ENCODE assay signal across 10 mouse cellular contexts in genomic region chr9:40382508-40382907, GRCm38 (mm10).
DNase-seq lines count a peak whose midpoint lies in the region; ATAC-seq and TF ChIP-seq lines count a peak whose summit lies in the region.
"Had no signal": no experiment of that assay in that cellular context is flagged by ENCODE, and none has a peak within 500 bp of the region (broad histone marks: within the 10 kb centered on the region; RNA-seq: fewer than 3 reads in every experiment).

No protein-coding gene starts in this region.

- no peak for DNase-seq in forebrain, embryonic 11.5 days (ENCODE audit: low spot score)
- DNase-seq in hindbrain, postnatal 0 days (ENCODE audit: low spot score) = peak; percentile 59
- DNase-seq in hindbrain, embryonic 10.5 days (ENCODE audit: low spot score) = no peak
- peak; percentile 58 for DNase-seq in brain, embryonic 14.5 days (ENCODE audit: low read depth)
- DNase-seq in lung, postnatal 10 days = no peak
- no peak for DNase-seq in thymus, postnatal 25 days

- H3K27me3 ChIP-seq in forebrain, embryonic 13.5 days = no peaks in the 10 kb centered on the region
- no peaks in the 10 kb centered on the region for H3K27me3 ChIP-seq in forebrain, embryonic 11.5 days (ENCODE audit: control insufficient read depth, insufficient read depth, low read length)
- H3K27me3 ChIP-seq in hindbrain, postnatal 0 days (ENCODE audit: insufficient read depth, low read length) = no peaks in the 10 kb centered on the region
- H3K27me3 ChIP-seq in hindbrain, embryonic 10.5 days (ENCODE audit: insufficient read depth, poor library complexity, severe bottlenecking) = no peaks in the 10 kb centered on the region
- no peaks in the 10 kb centered on the region for H3K27me3 ChIP-seq in forebrain, embryonic 15.5 days
- H3K27me3 ChIP-seq: limb, embryonic 12.5 days; liver, embryonic 15.5 days had no signal

- H3K4me1 ChIP-seq in forebrain, embryonic 13.5 days = peaks cover 9% of the 10 kb centered on the region
- no peaks in the 10 kb centered on the region for H3K4me1 ChIP-seq in forebrain, embryonic 11.5 days (replicated peaks; ENCODE audit: control insufficient read depth, insufficient read depth, low read length)
- H3K4me1 ChIP-seq in hindbrain, postnatal 0 days (ENCODE audit: insufficient read depth, low read length) = peaks cover 11% of the 10 kb centered on the region; the same call in 1 of the 2 replicates
- H3K4me1 ChIP-seq in hindbrain, embryonic 10.5 days (replicated peaks) = peaks cover 11% of the 10 kb centered on the region
- peaks cover 15% of the 10 kb centered on the region for H3K4me1 ChIP-seq in forebrain, embryonic 15.5 days
- H3K4me1 ChIP-seq: liver, embryonic 15.5 days had no signal

- no peaks in the 10 kb centered on the region for H3K9me3 ChIP-seq in forebrain, embryonic 13.5 days (replicated peaks)
- H3K9me3 ChIP-seq in forebrain, embryonic 11.5 days (ENCODE audit: control insufficient read depth, low read length) = no peaks in the 10 kb centered on the region
- no peaks in the 10 kb centered on the region for H3K9me3 ChIP-seq in hindbrain, postnatal 0 days (ENCODE audit: low read length)
- H3K9me3 ChIP-seq in hindbrain, embryonic 10.5 days = no peaks in the 10 kb centered on the region
- H3K9me3 ChIP-seq in forebrain, embryonic 15.5 days = no peaks in the 10 kb centered on the region
- H3K9me3 ChIP-seq: limb, embryonic 12.5 days; liver, embryonic 15.5 days had no signal

- H3K9ac ChIP-seq in forebrain, embryonic 13.5 days = no peak overlapping the region
- H3K9ac ChIP-seq in forebrain, embryonic 11.5 days (ENCODE audit: low read length) = no peak overlapping the region
- H3K9ac ChIP-seq in hindbrain, postnatal 0 days (replicated peaks; ENCODE audit: low read length) = no peak overlapping the region
- H3K9ac ChIP-seq in forebrain, embryonic 15.5 days (replicated peaks) = no peak overlapping the region
- H3K9ac ChIP-seq: limb, embryonic 12.5 days; liver, embryonic 15.5 days had no signal

- 67% methylated on average over 3 of the region's 3 CpGs for whole genome bisulfite sequencing in forebrain, embryonic 13.5 days
- WGBS in forebrain, embryonic 11.5 days = 84% methylated on average over 3 of the region's 3 CpGs
- 39% methylated on average over 3 of the region's 3 CpGs for WGBS in hindbrain, postnatal 0 days
- 79% methylated on average over 3 of the region's 3 CpGs for WGBS in hindbrain, embryonic 10.5 days
- 62% methylated on average over 3 of the region's 3 CpGs for WGBS in forebrain, embryonic 15.5 days

- TF ChIP-seq POLR2A in brain, embryonic 14.5 days (IDR thresholded peaks at IDR 0.05; ENCODE audit: borderline replicate concordance, extremely low read depth, insufficient read depth, insufficient read length, poor library complexity, severe bottlenecking) = no peak

- H3K36me3 ChIP-seq in forebrain, embryonic 13.5 days (ENCODE audit: poor library complexity, severe bottlenecking) = no peaks in the 10 kb centered on the region
- no peaks in the 10 kb centered on the region for H3K36me3 ChIP-seq in forebrain, embryonic 11.5 days (ENCODE audit: control insufficient read depth, insufficient read depth, low read length)
- H3K36me3 ChIP-seq in hindbrain, postnatal 0 days (ENCODE audit: insufficient read depth, low read length) = no peaks in the 10 kb centered on the region
- H3K36me3 ChIP-seq in hindbrain, embryonic 10.5 days = no peaks in the 10 kb centered on the region
- H3K36me3 ChIP-seq in forebrain, embryonic 15.5 days = no peaks in the 10 kb centered on the region
- H3K36me3 ChIP-seq: limb, embryonic 12.5 days; liver, embryonic 15.5 days had no signal

- ATAC-seq in forebrain, embryonic 13.5 days = peak; percentile 41; the same call in 1 of the 2 replicates
- ATAC-seq in forebrain, embryonic 11.5 days (replicated peaks; ENCODE audit: low FRiP score) = no peak
- ATAC-seq in hindbrain, postnatal 0 days = peak; percentile 55
- 0 out of 2 replicates have a peak, but pooled peaks have one; percentile 27 for ATAC-seq in forebrain, embryonic 15.5 days (replicated peaks)

- H3K4me2 ChIP-seq in forebrain, embryonic 13.5 days = no peak overlapping the region
- no peak overlapping the region for H3K4me2 ChIP-seq in forebrain, embryonic 11.5 days (ENCODE audit: low read depth, low read length, severe bottlenecking)
- no peak overlapping the region for H3K4me2 ChIP-seq in hindbrain, postnatal 0 days (ENCODE audit: low read depth, low read length)
- H3K4me2 ChIP-seq in forebrain, embryonic 15.5 days (replicated peaks) = peak overlapping the region; percentile 16; the same call in 1 of the 2 replicates
- H3K4me2 ChIP-seq: limb, embryonic 12.5 days; liver, embryonic 15.5 days had no signal

- TF ChIP-seq CTCF in hindbrain, postnatal 0 days (IDR thresholded peaks at IDR 0.05; ENCODE audit: low read depth) = no peak
- TF ChIP-seq CTCF in brain, embryonic 14.5 days (IDR thresholded peaks at IDR 0.05; ENCODE audit: borderline replicate concordance, extremely low read depth, insufficient read depth, insufficient read length) = no peak

- no peak overlapping the region for H3K4me3 ChIP-seq in forebrain, embryonic 13.5 days
- H3K4me3 ChIP-seq in forebrain, embryonic 11.5 days (ENCODE audit: low read depth, low read length) = no peak overlapping the region
- no peak overlapping the region for H3K4me3 ChIP-seq in hindbrain, postnatal 0 days (ENCODE audit: low read length)
- no peak overlapping the region for H3K4me3 ChIP-seq in hindbrain, embryonic 10.5 days
- no peak overlapping the region for H3K4me3 ChIP-seq in forebrain, embryonic 15.5 days
- H3K4me3 ChIP-seq: limb, embryonic 12.5 days; liver, embryonic 15.5 days had no signal

- peak overlapping the region; percentile 20; the same call in 1 of the 2 replicates for H3K27ac ChIP-seq in forebrain, embryonic 13.5 days
- H3K27ac ChIP-seq in forebrain, embryonic 11.5 days (ENCODE audit: low read depth, low read length) = no peak overlapping the region
- peak overlapping the region; percentile 80 for H3K27ac ChIP-seq in hindbrain, postnatal 0 days
- no peak overlapping the region for H3K27ac ChIP-seq in hindbrain, embryonic 10.5 days
- H3K27ac ChIP-seq in forebrain, embryonic 15.5 days (replicated peaks) = peak overlapping the region; percentile 67
- H3K27ac ChIP-seq: limb, embryonic 12.5 days; liver, embryonic 15.5 days had no signal

Comparison
In these comparisons a context has a peak if more than half of its experiments do, and no peak if none do; other contexts are left out.
1. H3K27ac ChIP-seq: peak in forebrain, embryonic 13.5 days (single experiment), hindbrain, postnatal 0 days (single experiment) and forebrain, embryonic 15.5 days (single experiment); none in forebrain, embryonic 11.5 days (single experiment) and hindbrain, embryonic 10.5 days (single experiment).
2. DNase-seq: peak in hindbrain, postnatal 0 days (single experiment) and brain, embryonic 14.5 days (single experiment); none in forebrain, embryonic 11.5 days (single experiment), hindbrain, embryonic 10.5 days (single experiment), lung, postnatal 10 days (single experiment) and thymus, postnatal 25 days (single experiment).